Mouse (Mus musculus): ENCODE results near the gene Nipsnap1. TPM values are rescaled to one million over a fixed set of nuclear protein-coding genes. Genes with fewer than 3 reads are reported as not detected.
A peak's percentile ranks its signal among the peaks of the same experiment; 100 is the strongest.

Nipsnap1 gene
- total RNA-seq, 2 experiments from 2014 or later = 91.7 to 96.6 TPM

DNA sequence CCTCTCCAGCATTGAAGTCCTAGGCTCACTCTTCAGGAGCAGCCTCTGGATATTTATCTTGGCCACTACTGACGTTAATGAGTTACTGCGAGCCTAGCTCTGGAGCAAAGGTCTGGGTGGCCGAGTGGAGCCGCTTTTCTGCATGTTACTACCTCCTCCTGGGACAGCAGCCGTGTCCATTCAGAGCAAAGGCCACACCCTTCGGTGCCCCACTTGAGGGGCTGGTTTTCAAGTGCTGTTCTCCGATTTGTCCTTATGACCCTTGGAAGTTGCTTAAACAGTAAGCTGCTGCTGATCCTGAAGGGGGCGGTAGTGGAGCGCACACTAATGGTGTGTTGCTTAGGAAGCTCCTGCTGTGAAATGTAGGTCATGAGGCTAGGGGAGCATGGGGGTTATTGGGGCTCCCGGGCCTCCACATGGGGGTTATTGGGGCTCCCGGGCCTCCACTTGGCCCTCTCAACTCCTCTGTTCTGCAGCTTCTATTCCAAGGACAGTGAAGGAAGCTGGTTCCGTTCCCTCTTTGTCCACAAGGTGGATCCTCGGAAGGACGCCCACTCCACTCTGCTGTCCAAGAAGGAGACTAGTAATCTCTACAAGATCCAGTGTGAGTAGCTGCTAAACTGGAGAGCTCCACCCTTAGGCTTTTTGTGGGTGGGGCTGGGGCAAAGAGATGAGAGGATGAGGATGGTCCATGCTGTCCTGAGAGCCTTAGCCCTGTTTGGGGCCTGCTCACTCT lies 9.3 kb downstream of the Nipsnap1 start:
- no peak for DNase-seq (ENCODE audit: low spot score in 2 of 2)
- no peak overlapping the region for H3K4me3 ChIP-seq
- TF ChIP-seq CTCF (conservative IDR thresholded peaks at IDR 0.05) = peak; percentile 65
- H3K27ac ChIP-seq = no peak overlapping the region

- TF ChIP-seq CTCF (conservative IDR thresholded peaks at IDR 0.05) = peak; percentile 87
- DNase-seq (ENCODE audit: low spot score in 2 of 2) = no peak
- H3K27ac ChIP-seq = no peak overlapping the region
- H3K4me3 ChIP-seq = no peak overlapping the region
Observed at GRCm38 (mm10) chr11:4885385-4885903, 11.7 kb downstream of the Nipsnap1 start.

DNA sequence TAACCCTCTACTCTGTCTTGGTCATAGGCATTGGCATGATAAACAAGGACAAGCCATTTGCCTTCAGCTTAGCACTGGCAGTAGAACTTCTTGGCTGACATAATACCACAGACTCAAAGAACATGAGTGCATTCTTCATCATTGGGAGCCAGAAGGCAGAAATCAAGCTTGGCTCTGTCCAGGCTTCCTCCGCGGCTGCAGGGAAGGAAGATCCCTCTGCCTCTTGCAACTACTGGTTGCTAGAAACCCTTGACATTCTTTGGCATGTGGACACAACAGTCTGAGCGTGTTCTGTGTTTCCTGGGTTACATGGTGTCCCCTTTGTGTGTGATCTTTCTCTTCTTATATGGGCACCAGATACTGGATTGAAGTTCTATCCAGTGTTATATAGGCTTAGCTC lies 13.2 kb downstream of the Nipsnap1 start:
- H3K4me3 ChIP-seq = no peak overlapping the region
- H3K27ac ChIP-seq = no peak overlapping the region
- no peak for DNase-seq (ENCODE audit: low spot score in 2 of 2)
- TF ChIP-seq CTCF (conservative IDR thresholded peaks at IDR 0.05) = no peak

GRCm38 (mm10) chr11:4894848-4895816 lies 21.4 kb downstream of the Nipsnap1 start, which contains the start of gene Thoc5:
Thoc5 (plus strand) TSS chr11:4895320.
- H3K27ac ChIP-seq = peak within 1 kb of the TSS; percentile 85

DNA sequence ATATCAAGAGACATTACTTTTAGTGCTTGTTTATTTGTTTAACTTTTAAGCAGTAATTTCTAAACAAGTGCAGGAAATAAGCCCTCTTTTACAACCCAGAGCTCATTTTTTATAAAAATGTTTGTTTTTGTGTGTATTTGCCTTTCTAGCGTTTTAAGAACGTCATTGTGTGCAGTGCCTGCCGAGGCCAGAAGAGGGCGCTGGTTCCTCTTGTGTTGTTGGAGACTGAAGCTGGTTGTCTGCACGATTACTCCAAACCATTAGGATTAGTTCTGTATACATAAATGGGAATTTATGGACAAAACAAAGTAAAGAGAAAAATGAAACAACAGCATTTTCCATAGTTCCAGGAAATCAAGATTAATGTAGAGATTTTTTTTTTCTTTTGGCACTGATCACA lies 26.7 kb downstream of the Nipsnap1 start:
- peak in 1 of 2 experiments; percentile 27 for DNase-seq (ENCODE audit: low spot score in 2 of 2)
- Histone ChIP-seq H3K27ac (no peak overlapping the region), H3K4me3 (no peak overlapping the region)
- peak; percentile 80 for TF ChIP-seq CTCF (conservative IDR thresholded peaks at IDR 0.05)

More at GRCm38 (mm10) chr11:4894848-4895816, 21.4 kb downstream of the Nipsnap1 start, which contains the start of gene Thoc5:
- peak within 1 kb of the TSS; percentile 86 for H3K4me3 ChIP-seq
- peak; percentile 83 to 88 for DNase-seq (ENCODE audit: low spot score in 2 of 2)
- no peak for TF ChIP-seq CTCF (conservative IDR thresholded peaks at IDR 0.05)

DNA sequence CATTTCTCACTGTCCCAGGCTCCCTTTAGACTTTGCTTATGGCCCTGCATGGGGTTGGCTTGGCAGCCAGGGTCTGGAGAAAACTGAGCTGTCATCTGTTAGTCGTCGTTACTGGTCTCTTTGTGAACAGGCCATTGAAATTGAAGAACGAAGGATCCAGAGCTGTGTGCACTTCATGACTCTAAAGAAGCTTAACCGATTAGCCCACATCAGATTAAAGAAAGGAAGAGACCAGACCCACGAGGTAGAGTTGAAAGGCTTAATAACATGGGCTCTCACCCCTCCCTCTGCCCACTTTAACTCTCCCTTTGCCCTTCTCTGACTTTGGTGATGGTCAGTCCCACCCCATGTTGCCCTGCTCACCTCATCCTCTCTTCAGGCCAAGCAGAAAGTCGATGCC lies 28.2 kb downstream of the Nipsnap1 start:
- Histone ChIP-seq H3K27ac (no peak overlapping the region), H3K4me3 (no peak overlapping the region)
- TF ChIP-seq CTCF (conservative IDR thresholded peaks at IDR 0.05) = no peak
- no peak for DNase-seq (ENCODE audit: low spot score in 2 of 2)

DNA sequence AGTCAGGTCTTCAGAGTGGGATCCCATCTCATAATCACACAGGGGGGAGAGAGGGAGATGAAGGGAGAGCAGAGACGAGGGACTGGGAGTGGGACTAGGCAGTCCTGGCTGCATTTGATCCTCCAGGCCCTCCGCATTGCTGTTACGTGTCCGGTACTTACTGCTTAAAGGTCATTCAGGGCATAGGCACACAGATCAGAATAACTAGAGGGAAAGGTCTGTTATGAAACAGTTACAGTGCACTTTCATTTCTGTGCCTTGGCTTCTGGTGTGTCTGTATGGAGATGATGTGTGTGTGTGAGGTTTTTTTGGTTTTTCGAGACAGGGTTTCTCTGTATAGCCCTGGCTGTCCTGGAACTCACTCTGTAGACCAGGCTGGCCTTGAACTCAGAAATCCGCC lies 32.5 kb downstream of the Nipsnap1 start:
- H3K27ac ChIP-seq = no peak overlapping the region
- TF ChIP-seq CTCF (conservative IDR thresholded peaks at IDR 0.05) = no peak
- no peak overlapping the region for H3K4me3 ChIP-seq
- no peak for DNase-seq (ENCODE audit: low spot score in 2 of 2)

DNA sequence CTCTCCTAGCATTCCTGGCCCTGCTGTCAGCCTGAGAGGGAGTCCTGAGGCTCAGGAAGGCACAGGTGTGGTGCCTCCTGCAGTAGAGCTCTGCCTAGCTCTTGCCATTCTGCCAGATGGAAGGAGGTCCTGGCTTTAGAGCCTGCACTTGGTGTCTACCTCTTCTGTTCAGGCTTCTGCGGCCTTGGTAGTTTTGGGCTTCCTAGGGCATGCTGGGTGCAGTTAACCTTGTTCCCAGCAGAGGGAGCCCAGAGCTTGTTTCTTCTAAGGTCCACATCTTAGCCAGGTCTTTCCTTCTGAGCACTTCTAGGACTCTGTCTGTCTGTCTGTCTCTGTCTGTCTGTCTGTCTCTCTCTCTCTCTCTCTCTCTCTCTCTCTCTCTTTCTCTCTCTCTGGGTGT lies 42.3 kb downstream of the Nipsnap1 start:
- H3K27ac ChIP-seq = no peak overlapping the region
- DNase-seq (ENCODE audit: low spot score in 2 of 2) = peak; percentile 50 to 66
- H3K4me3 ChIP-seq = no peak overlapping the region
- peak; percentile 81 for TF ChIP-seq CTCF (conservative IDR thresholded peaks at IDR 0.05)

- DNase-seq (ENCODE audit: low spot score in 2 of 2) = no peak
- H3K4me3 ChIP-seq = no peak overlapping the region
- TF ChIP-seq CTCF (conservative IDR thresholded peaks at IDR 0.05) = no peak
- no peak overlapping the region for H3K27ac ChIP-seq
Observed at GRCm38 (mm10) chr11:4921281-4921680, 47.5 kb downstream of the Nipsnap1 start.

DNA sequence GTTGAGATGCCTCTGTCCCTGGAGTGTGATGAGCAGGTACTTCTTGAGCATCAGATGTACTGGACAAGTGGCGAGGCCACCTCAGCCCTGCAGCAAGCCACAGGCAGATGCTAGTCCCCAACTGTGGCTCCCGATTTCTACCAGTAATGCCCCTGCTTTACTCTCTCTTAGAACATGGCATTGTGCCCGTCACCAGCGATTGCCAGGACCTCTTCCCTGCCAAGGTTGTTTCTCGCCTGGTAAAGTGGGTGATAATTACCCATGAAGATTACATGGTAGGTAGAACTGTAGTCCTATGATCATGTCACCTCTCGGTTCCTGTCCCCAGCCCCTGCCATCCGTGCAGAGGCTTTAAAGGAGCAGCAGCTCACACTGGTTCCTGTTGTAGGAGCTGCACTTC lies 48.0 kb downstream of the Nipsnap1 start:
- DNase-seq (ENCODE audit: low spot score in 2 of 2) = no peak
- Histone ChIP-seq H3K4me3 (no peak overlapping the region), H3K27ac (no peak overlapping the region)
- no peak for TF ChIP-seq CTCF (conservative IDR thresholded peaks at IDR 0.05)

DNA sequence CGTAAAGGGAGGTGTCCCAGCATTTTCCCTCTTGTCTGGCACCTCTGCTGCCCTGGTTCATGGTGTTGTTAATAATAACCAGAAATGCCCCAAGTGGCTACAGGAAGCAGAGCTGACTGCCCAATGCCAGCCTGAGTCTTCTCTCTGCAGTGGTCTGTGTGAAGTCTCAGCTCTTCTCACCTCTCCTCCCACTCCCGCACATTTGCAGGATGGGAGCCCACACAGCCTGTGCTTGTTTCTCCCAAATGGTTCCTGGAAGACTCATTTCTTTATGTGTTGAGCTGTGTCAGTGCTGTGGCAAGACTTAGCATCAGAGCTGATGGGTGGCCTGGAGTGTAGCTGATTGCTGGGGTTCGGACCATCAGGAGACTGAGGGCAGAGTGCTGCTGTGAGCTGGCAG lies 53.5 kb downstream of the Nipsnap1 start:
- DNase-seq (ENCODE audit: low spot score in 2 of 2) = no peak
- no peak for TF ChIP-seq CTCF (conservative IDR thresholded peaks at IDR 0.05)

GRCm38 (mm10) chr11:4931009-4931601 lies 57.4 kb downstream of the Nipsnap1 start:
- Histone ChIP-seq H3K4me3 (no peak overlapping the region), H3K27ac (no peak overlapping the region)
- no peak for TF ChIP-seq CTCF (conservative IDR thresholded peaks at IDR 0.05)

More for the DNA sequence above, 53.5 kb downstream of the Nipsnap1 start:
- no peak overlapping the region for H3K4me3 ChIP-seq
- H3K27ac ChIP-seq = no peak overlapping the region

More at GRCm38 (mm10) chr11:4931009-4931601, 57.4 kb downstream of the Nipsnap1 start:
- DNase-seq (ENCODE audit: low spot score in 2 of 2) = no peak
